Mouse (Mus musculus) granulocyte monocyte progenitor cell, adult 5-6 weeks (primary cell): ENCODE data around the gene Amot. TPM values are rescaled to one million over a fixed set of nuclear protein-coding genes. Genes with fewer than 3 reads are reported as not detected.

ENCODE experiments used
- total RNA-seq, 2 experiments: library from RNA; stranded (forward) in 1 of 2; stranded (reverse) in 1 of 2; fragments of 200-712, 200-1000 nt in 1 of 2; fragments of >200 nt in 1 of 2; fragmentation: Nextera tagmentation in 1 of 2; gene quantifications; 2 replicates each; pipeline ENCODE4 v1.2.3; 2014 to 2017

Amot gene
- total RNA-seq, 2 experiments from 2014 or later: 12.3 to 14.5 TPM

Other genes starting within 250 kb of the Amot start
- gene Lhfpl1, start 156.1 kb downstream of the Amot start, total RNA-seq (2014; fragmentation: Nextera tagmentation): not detected in 2 replicates
- not detected in 2 replicates for gene Lhfpl1, start 156.1 kb downstream of the Amot start, total RNA-seq (2017)